Mouse (Mus musculus): ENCODE measurements around the gene Mink1.

Mink1 gene

GRCm38 (mm10) chr11:70586954-70587353 is 24.3 kb downstream of the Mink1 start:
- no peak for DNase-seq (ENCODE audit: low read depth in 2 of 2, low spot score in 2 of 2)

- DNase-seq (ENCODE audit: low read depth in 2 of 2, low spot score in 2 of 2): no peak
Measured at GRCm38 (mm10) chr11:70591733-70592132, 29.1 kb downstream of the Mink1 start.

- DNase-seq (ENCODE audit: low read depth in 2 of 2, low spot score in 2 of 2): no peak
Measured at GRCm38 (mm10) chr11:70594253-70594989, 31.7 kb downstream of the Mink1 start.

GRCm38 (mm10) chr11:70595638-70596037 is 33.0 kb downstream of the Mink1 start:
- no peak for DNase-seq (ENCODE audit: low read depth in 2 of 2, low spot score in 2 of 2)

- DNase-seq (ENCODE audit: low read depth in 2 of 2, low spot score in 2 of 2): no peak
Measured at GRCm38 (mm10) chr11:70596094-70596493, 33.4 kb downstream of the Mink1 start.

- DNase-seq (ENCODE audit: low read depth in 2 of 2, low spot score in 2 of 2): no peak
Measured at GRCm38 (mm10) chr11:70597301-70597700, 34.6 kb downstream of the Mink1 start.

- no peak for DNase-seq (ENCODE audit: low read depth in 2 of 2, low spot score in 2 of 2)
Measured at GRCm38 (mm10) chr11:70598451-70598953, 35.8 kb downstream of the Mink1 start.

- peak; percentile 67 to 74 for DNase-seq (ENCODE audit: low read depth in 2 of 2, low spot score in 2 of 2)
Measured at GRCm38 (mm10) chr11:70605024-70605566, 42.4 kb downstream of the Mink1 start.

GRCm38 (mm10) chr11:70606717-70607116 is 44.0 kb downstream of the Mink1 start:
- no peak for DNase-seq (ENCODE audit: low read depth in 2 of 2, low spot score in 2 of 2)

GRCm38 (mm10) chr11:70607611-70608010 is 44.9 kb downstream of the Mink1 start:
- no peak for DNase-seq (ENCODE audit: low read depth in 2 of 2, low spot score in 2 of 2)

GRCm38 (mm10) chr11:70608381-70609066 is 45.8 kb downstream of the Mink1 start:
- peak in 1 of 2 experiments; percentile 33 for DNase-seq (ENCODE audit: low read depth in 2 of 2, low spot score in 2 of 2)

GRCm38 (mm10) chr11:70610752-70611151 is 48.1 kb downstream of the Mink1 start:
- no peak for DNase-seq (ENCODE audit: low read depth in 2 of 2, low spot score in 2 of 2)

GRCm38 (mm10) chr11:70612505-70612904 is 49.8 kb downstream of the Mink1 start:
- DNase-seq (ENCODE audit: low read depth in 2 of 2, low spot score in 2 of 2): no peak

- peak; percentile 55 to 76 for DNase-seq (ENCODE audit: low read depth in 2 of 2, low spot score in 2 of 2)
Measured at GRCm38 (mm10) chr11:70615074-70615473, 52.4 kb downstream of the Mink1 start.

- peak; percentile 23 to 46 for DNase-seq (ENCODE audit: low read depth in 2 of 2, low spot score in 2 of 2)
Measured at GRCm38 (mm10) chr11:70615516-70616093, 52.9 kb downstream of the Mink1 start, which contains the start of gene 4930544D05Rik. 4930544D05Rik (plus strand) TSS chr11:70615848.

- DNase-seq (ENCODE audit: low read depth in 2 of 2, low spot score in 2 of 2): no peak
Measured at GRCm38 (mm10) chr11:70619101-70619500, 56.4 kb downstream of the Mink1 start, which contains the start of gene Chrne. Chrne (minus strand) TSS chr11:70619216.

- no peak for DNase-seq (ENCODE audit: low read depth in 2 of 2, low spot score in 2 of 2)
Measured at GRCm38 (mm10) chr11:70621972-70622814, 59.5 kb downstream of the Mink1 start.

GRCm38 (mm10) chr11:70623053-70623742 is 60.5 kb downstream of the Mink1 start:
- DNase-seq (ENCODE audit: low read depth in 2 of 2, low spot score in 2 of 2): no peak

GRCm38 (mm10) chr11:70625473-70625872 is 62.8 kb downstream of the Mink1 start:
- DNase-seq (ENCODE audit: low read depth in 2 of 2, low spot score in 2 of 2): peak; percentile 32 to 63

GRCm38 (mm10) chr11:70626877-70627276 is 64.2 kb downstream of the Mink1 start:
- DNase-seq (ENCODE audit: low read depth in 2 of 2, low spot score in 2 of 2): no peak
